Mouse (Mus musculus): ENCODE data around the gene Cited4. TPM values are rescaled to one million over a fixed set of nuclear protein-coding genes. Genes with fewer than 3 reads are reported as not detected.

The Cited4 gene
- polyA plus RNA-seq, 1 experiment = not detected

GRCm38 (mm10) chr4:120671046-120671445 lies 4.7 kb downstream of the Cited4 start:
- H3K4me3 ChIP-seq = no peak overlapping the region
- H3K27me3 ChIP-seq (ENCODE audit: control insufficient read depth, insufficient read depth, insufficient read length) = peaks cover 32% of the 10 kb centered on the region

GRCm38 (mm10) chr4:120673606-120674005 lies 7.2 kb downstream of the Cited4 start:
- Histone ChIP-seq H3K4me3 (no peak overlapping the region), H3K4me2 (ENCODE audit: low read depth) (no peak overlapping the region), H3ac (ENCODE audit: control insufficient read depth, insufficient read length) (no peak overlapping the region), H3K79me2 (ENCODE audit: control insufficient read depth, insufficient read depth) (no peaks in the 10 kb centered on the region), H3K27me3 (ENCODE audit: control insufficient read depth, insufficient read depth, insufficient read length) (peaks cover 24% of the 10 kb centered on the region), H3K36me3 (ENCODE audit: control insufficient read depth, insufficient read depth) (no peaks in the 10 kb centered on the region)
- TF ChIP-seq REST (IDR thresholded peaks at IDR 0.05; ENCODE audit: insufficient read depth, insufficient read length) = no peak
- no peak for TF ChIP-seq E2F4 (IDR thresholded peaks at IDR 0.05; ENCODE audit: insufficient read depth)
- no peak for TF ChIP-seq TCF12 (IDR thresholded peaks at IDR 0.05; ENCODE audit: insufficient read depth, poor library complexity, severe bottlenecking)
- TF ChIP-seq POLR2A (IDR thresholded peaks at IDR 0.05; ENCODE audit: insufficient read length, low read depth) = no peak
- TF ChIP-seq MYOD1 (IDR thresholded peaks at IDR 0.05; ENCODE audit: control insufficient read depth in 1 of 3, insufficient read length in 2 of 3, low read depth in 2 of 3) = no peak
- no peak for TF ChIP-seq USF1 (IDR thresholded peaks at IDR 0.05; ENCODE audit: low read depth)
- no peak for TF ChIP-seq POLR2AphosphoS2 (IDR thresholded peaks at IDR 0.05; ENCODE audit: insufficient read length, low read depth)
- TF ChIP-seq CEBPB (IDR thresholded peaks at IDR 0.05; ENCODE audit: insufficient read depth, poor library complexity, severe bottlenecking) = no peak
- no peak for TF ChIP-seq SRF (IDR thresholded peaks at IDR 0.05; ENCODE audit: control insufficient read depth, insufficient read length, low read depth)
- TF ChIP-seq MYOG (IDR thresholded peaks at IDR 0.05; ENCODE audit: control insufficient read depth in 1 of 3, insufficient read depth in 1 of 3, insufficient read length in 2 of 3, low read depth in 2 of 3) = no peak
- no peak for TF ChIP-seq MAX (IDR thresholded peaks at IDR 0.05; ENCODE audit: low read depth)
- TF ChIP-seq TCF3 (IDR thresholded peaks at IDR 0.05; ENCODE audit: insufficient read length, low read depth) = no peak

More at GRCm38 (mm10) chr4:120671046-120671445, 4.7 kb downstream of the Cited4 start:
- no peaks in the 10 kb centered on the region for H3K36me3 ChIP-seq (ENCODE audit: control insufficient read depth, insufficient read depth)
- no peak overlapping the region for H3K4me2 ChIP-seq (ENCODE audit: low read depth)
- no peak overlapping the region for H3ac ChIP-seq (ENCODE audit: control insufficient read depth, insufficient read length)
- TF ChIP-seq MYOG (IDR thresholded peaks at IDR 0.05; ENCODE audit: control insufficient read depth in 1 of 3, insufficient read depth in 1 of 3, insufficient read length in 2 of 3, low read depth in 2 of 3) = no peak
- no peak for TF ChIP-seq REST (IDR thresholded peaks at IDR 0.05; ENCODE audit: insufficient read depth, insufficient read length)
- no peak for TF ChIP-seq TCF3 (IDR thresholded peaks at IDR 0.05; ENCODE audit: insufficient read length, low read depth)
- no peak for TF ChIP-seq TCF12 (IDR thresholded peaks at IDR 0.05; ENCODE audit: insufficient read depth, poor library complexity, severe bottlenecking)
- no peak for TF ChIP-seq MYOD1 (IDR thresholded peaks at IDR 0.05; ENCODE audit: control insufficient read depth in 1 of 3, insufficient read length in 2 of 3, low read depth in 2 of 3)
- TF ChIP-seq POLR2AphosphoS2 (IDR thresholded peaks at IDR 0.05; ENCODE audit: insufficient read length, low read depth) = no peak
- H3K79me2 ChIP-seq (ENCODE audit: control insufficient read depth, insufficient read depth) = no peaks in the 10 kb centered on the region

GRCm38 (mm10) chr4:120674775-120675451 lies 8.5 kb downstream of the Cited4 start:
- Histone ChIP-seq H3K79me2 (ENCODE audit: control insufficient read depth, insufficient read depth) (no peaks in the 10 kb centered on the region), H3ac (ENCODE audit: control insufficient read depth, insufficient read length) (no peak overlapping the region), H3K4me3 (no peak overlapping the region), H3K36me3 (ENCODE audit: control insufficient read depth, insufficient read depth) (no peaks in the 10 kb centered on the region), H3K4me2 (ENCODE audit: low read depth) (no peak overlapping the region), H3K27me3 (ENCODE audit: control insufficient read depth, insufficient read depth, insufficient read length) (peaks cover 18% of the 10 kb centered on the region)
- TF ChIP-seq POLR2AphosphoS2 (IDR thresholded peaks at IDR 0.05; ENCODE audit: insufficient read length, low read depth) (no peak), SRF (IDR thresholded peaks at IDR 0.05; ENCODE audit: control insufficient read depth, insufficient read length, low read depth) (no peak)

- Histone ChIP-seq H3ac (ENCODE audit: control insufficient read depth, insufficient read length) (no peak overlapping the region), H3K4me2 (ENCODE audit: low read depth) (no peak overlapping the region), H3K79me2 (ENCODE audit: control insufficient read depth, insufficient read depth) (no peaks in the 10 kb centered on the region), H3K4me3 (no peak overlapping the region), H3K36me3 (ENCODE audit: control insufficient read depth, insufficient read depth) (no peaks in the 10 kb centered on the region), H3K27me3 (ENCODE audit: control insufficient read depth, insufficient read depth, insufficient read length) (peaks cover 14% of the 10 kb centered on the region)
- no peak for TF ChIP-seq REST (IDR thresholded peaks at IDR 0.05; ENCODE audit: insufficient read depth, insufficient read length)
- TF ChIP-seq MYOD1 (IDR thresholded peaks at IDR 0.05; ENCODE audit: control insufficient read depth in 1 of 3, insufficient read length in 2 of 3, low read depth in 2 of 3) = no peak
- TF ChIP-seq TCF12 (IDR thresholded peaks at IDR 0.05; ENCODE audit: insufficient read depth, poor library complexity, severe bottlenecking) = no peak
- TF ChIP-seq MAX (IDR thresholded peaks at IDR 0.05; ENCODE audit: low read depth) = no peak
Observed at GRCm38 (mm10) chr4:120675640-120676039, 9.3 kb downstream of the Cited4 start.

- no peak overlapping the region for H3K4me3 ChIP-seq
- H3K27me3 ChIP-seq (ENCODE audit: control insufficient read depth, insufficient read depth, insufficient read length) = peaks cover 4% of the 10 kb centered on the region
- no peaks in the 10 kb centered on the region for H3K79me2 ChIP-seq (ENCODE audit: control insufficient read depth, insufficient read depth)
- no peak overlapping the region for H3K4me2 ChIP-seq (ENCODE audit: low read depth)
- H3K36me3 ChIP-seq (ENCODE audit: control insufficient read depth, insufficient read depth) = no peaks in the 10 kb centered on the region
- H3ac ChIP-seq (ENCODE audit: control insufficient read depth, insufficient read length) = no peak overlapping the region
- no peak for TF ChIP-seq MAX (IDR thresholded peaks at IDR 0.05; ENCODE audit: low read depth)
- TF ChIP-seq E2F4 (IDR thresholded peaks at IDR 0.05; ENCODE audit: insufficient read depth) = no peak
- no peak for TF ChIP-seq REST (IDR thresholded peaks at IDR 0.05; ENCODE audit: insufficient read depth, insufficient read length)
- TF ChIP-seq TCF3 (IDR thresholded peaks at IDR 0.05; ENCODE audit: insufficient read length, low read depth) = no peak
- TF ChIP-seq POLR2A (IDR thresholded peaks at IDR 0.05; ENCODE audit: insufficient read length, low read depth) = no peak
- no peak for TF ChIP-seq POLR2AphosphoS2 (IDR thresholded peaks at IDR 0.05; ENCODE audit: insufficient read length, low read depth)
- TF ChIP-seq SRF (IDR thresholded peaks at IDR 0.05; ENCODE audit: control insufficient read depth, insufficient read length, low read depth) = no peak
- TF ChIP-seq TCF12 (IDR thresholded peaks at IDR 0.05; ENCODE audit: insufficient read depth, poor library complexity, severe bottlenecking) = no peak
- no peak for TF ChIP-seq MYOG (IDR thresholded peaks at IDR 0.05; ENCODE audit: control insufficient read depth in 1 of 3, insufficient read depth in 1 of 3, insufficient read length in 2 of 3, low read depth in 2 of 3)
- TF ChIP-seq USF1 (IDR thresholded peaks at IDR 0.05; ENCODE audit: low read depth) = no peak
- TF ChIP-seq MYOD1 (IDR thresholded peaks at IDR 0.05; ENCODE audit: control insufficient read depth in 1 of 3, insufficient read length in 2 of 3, low read depth in 2 of 3) = no peak
- no peak for TF ChIP-seq CEBPB (IDR thresholded peaks at IDR 0.05; ENCODE audit: insufficient read depth, poor library complexity, severe bottlenecking)
Observed at GRCm38 (mm10) chr4:120680953-120681352, 14.6 kb downstream of the Cited4 start.
